Mouse (Mus musculus): ENCODE measurements around the gene Tatdn3.
A peak's percentile ranks its signal among the peaks of the same experiment; 100 is the strongest.

The Tatdn3 gene

DNA sequence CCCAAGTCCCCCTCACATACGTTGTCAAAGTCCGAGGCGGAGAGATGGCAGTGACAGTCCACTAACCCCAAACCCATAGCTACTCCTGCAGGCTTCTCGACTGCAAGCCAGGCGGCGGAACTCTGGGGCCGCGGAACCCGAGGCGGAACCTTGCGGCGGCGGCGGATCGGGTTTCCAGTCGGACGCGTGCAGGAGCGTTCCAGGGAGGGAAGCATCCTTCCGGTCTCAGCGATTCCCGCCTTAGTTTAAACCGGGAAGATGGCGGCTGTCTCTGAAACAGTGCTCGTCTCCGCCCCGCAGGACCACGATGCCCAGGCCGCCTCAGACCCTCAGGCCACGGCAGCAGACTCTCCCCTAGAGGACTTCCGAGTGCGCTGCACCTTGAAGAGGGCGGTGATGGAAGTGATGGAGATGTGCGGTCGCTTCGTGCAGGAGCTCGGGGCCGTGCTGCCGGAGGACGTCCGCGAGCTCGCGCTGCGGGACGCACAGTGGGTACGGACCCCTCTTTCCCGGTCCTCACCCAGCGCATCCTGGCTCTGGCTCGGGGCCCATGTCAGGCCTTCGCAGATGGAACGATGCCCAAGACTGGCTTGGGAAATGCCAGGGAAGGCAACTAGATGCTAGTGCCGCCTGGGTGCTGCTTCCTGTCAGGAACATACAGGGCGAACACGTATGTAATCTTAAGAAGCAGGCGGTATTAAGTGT, at the start of gene Tatdn3, which contains the start of gene Nsl1:
TSS of gene Tatdn3 (minus strand) at position 152 of the 705 bp plus-strand sequence.
TSS of gene Nsl1 (plus strand) at position 232 of the 705 bp plus-strand sequence.
- peak; percentile 86 for DNase-seq (ENCODE audit: low read depth)

DNA sequence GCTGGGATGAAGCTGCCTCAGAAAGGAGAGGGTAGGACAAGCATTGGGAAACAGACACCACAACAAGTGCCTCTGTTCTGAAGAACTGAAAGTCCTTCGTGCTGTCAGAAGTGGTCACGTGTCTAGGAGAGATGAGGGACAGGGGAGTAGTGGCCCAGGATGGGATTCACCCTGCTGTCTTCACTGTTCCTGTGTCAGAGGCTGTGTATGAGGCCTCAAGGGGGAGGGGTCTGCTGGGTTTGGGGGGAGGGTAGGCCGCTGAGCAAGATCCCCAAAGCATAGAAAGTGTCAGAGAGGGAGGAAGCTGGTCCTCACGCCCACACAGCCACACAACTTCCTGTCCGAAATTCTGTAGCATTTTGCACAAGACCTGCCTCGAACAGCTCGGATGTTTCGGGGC, 48.4 kb upstream of the Tatdn3 start:
- no peak for DNase-seq (ENCODE audit: low read depth)

DNA sequence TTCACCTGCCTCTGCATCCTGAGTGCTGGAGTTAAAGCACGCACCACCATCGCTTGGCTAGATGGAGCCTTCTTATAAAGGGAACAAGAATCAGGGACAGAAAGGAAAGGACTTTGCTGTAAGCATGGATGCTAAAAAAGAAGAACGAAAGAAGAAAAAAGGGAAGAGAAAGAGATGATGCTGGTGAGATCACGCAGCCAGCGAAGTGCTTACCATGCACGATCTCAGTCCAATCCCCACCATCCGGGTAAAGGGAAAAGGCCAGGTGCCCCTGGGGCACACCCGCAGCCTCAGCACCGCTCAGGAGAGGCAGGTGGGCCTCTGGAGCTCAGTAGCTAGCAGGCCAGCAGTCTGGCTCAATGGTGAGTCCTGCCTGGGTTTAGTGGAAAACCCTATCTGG, 47.2 kb upstream of the Tatdn3 start:
- no peak for DNase-seq (ENCODE audit: low read depth)

DNA sequence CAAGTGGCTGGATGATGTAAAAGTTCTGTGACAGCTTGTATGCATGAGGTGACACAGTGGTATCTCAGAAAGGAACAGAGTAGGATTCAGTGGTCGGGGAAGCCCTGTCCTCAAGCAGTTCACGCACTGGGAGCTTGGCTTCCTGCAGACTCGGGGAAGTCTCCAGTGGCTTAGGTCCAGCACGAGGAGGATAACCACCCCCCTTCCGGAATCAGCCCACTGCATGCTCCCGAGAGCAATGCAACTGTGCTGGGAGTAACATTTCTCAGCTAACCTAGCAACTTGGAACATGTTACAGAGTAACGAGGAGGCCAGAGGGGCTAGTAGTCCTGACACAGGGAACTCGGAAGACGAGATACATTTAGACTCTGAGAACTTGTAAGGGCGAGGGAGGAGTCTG, 44.6 kb upstream of the Tatdn3 start:
- DNase-seq (ENCODE audit: low read depth) = no peak

DNA sequence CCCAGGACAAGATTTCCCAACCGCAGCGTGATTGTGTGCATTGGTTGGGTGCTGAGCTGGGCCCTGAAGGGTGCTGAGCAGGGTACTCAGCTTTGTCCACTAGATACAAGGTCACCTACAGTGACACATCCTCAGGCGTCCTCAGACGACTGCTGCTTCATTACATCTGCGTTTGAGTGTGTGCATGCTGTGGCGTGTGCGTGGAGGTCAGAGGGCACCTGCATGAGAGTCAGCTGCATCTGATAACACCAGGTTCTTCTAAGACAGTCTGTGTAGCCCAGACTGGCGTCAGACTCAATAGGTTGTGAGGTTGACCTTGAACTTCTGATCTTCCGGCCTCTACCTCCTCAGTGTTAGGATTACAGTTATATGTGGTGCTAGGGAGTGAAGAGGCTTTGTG, 42.5 kb upstream of the Tatdn3 start:
- no peak for DNase-seq (ENCODE audit: low read depth)

DNA sequence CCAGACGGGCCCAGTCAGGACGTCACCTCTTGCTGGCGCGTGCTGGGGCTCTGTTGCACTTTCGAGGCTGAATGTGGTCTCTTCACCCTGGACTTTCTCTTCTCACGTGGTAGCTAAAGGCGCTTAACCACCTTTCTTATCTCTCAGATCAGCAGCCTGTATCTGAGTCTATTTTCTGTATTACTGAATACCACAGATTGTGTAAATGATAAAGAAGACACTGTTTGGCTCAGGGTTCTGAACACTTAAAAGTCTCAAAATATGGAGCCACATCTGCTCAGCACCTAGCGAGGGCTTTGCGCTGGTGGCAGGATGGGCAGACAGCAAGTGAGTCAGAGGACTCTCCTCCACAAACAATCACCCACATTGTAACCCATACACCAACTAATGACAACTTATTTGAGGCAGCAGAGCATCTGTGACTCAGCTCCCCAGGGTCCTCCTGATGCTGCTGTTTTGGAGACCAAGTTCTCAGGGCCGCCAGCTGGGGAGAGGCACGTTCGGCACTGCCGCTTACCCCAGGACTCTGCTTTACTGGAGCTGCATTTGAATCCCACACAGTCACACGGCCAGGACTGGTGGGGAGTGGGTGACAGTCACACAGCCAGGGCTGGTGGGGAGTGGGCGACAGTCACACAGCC, 40.1 kb upstream of the Tatdn3 start:
- no peak for DNase-seq (ENCODE audit: low read depth)

DNA sequence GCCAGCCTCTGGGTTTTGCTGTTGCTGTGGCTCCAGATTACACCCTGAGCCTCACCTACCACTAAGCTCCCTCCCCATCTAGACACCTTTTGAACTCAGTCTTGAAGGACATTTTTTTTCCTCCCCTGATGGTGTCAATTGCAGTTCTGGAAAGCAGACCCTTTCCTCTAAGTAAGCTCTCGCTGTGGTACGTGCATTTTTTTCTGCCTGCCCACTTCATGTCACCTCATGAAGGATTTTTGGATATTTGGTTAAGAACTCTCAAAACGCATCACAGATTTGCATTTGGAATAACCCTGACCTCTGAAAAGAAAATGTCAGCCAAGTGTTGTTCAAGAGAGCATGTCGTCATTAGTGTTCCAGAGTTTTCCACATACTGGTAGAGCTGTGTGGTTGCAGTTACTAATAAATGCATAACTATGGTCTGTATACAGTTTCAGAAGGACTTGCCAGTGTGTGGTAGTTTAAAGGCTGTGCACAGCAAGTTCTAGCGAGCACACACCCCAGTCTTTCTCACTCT, 37.1 kb upstream of the Tatdn3 start:
- DNase-seq (ENCODE audit: low read depth) = no peak

DNA sequence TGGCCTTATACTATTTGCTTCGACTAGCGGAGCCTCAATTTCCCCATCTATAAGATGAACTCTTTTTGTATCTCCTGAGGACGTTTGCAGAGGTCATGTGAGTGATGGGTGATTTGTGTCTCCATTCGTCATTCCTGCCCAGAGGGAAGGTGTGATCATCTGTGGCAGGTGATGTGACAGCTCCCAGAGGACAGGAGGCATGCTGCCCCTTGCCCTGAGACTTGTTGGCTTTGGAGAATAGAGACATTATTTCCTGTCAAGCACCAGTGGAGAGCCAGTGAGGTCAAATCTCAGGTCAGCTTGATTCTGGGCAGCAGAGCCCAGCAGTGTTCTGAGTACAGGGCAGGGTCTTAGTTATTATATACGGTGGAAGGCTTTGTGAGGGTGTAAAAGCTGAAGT, 36.4 kb upstream of the Tatdn3 start:
- DNase-seq (ENCODE audit: low read depth) = no peak

DNA sequence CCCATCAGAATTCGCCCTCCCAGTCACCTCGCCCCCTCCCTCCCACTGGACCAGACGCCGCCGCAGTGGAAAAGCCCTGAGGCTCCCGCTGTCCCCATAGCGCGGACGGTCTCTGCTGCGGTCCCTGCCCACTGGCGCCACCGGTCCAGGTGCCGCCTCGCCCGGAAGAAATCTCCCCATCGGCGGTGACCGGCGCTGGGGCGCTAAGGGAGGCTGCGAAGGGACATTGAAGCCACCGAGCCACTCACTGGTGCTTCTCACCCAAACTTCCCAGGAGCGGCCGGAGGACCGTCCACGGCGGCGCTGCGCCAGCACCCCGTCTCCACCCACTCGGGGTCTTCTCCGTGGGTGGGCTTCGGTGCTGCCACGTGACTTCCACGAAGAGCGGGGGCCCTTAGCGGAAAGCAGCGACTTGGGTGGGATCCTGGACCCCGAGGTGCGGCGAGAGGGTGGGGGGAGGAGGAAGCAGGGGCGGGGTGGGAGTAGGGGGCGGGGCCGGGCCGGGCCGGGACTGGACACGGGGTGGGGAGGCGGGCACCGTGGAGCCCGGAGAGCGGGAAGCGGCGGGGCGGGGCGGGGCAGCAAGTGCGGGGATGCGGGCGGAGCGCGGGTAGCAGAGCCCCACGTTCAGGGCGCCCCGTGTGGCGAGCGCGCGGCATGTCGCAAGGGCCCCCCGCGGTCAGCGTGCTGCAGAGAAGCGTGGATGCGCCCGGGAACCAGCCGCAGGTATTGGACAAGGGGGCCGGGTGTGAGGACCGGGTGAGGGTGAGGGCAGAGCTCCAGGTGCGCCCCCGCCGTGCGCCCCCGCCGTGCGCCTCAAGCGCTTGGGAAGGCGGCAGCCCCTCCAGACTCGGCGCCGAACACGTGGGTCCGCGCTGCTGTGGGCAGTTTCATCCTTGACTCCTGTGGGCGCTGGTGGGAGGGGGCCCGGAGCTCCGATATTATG, 35.3 kb upstream of the Tatdn3 start, which contains the start of gene Batf3:
TSS of gene Batf3 (plus strand) at position 46 of the 946 bp plus-strand sequence.
- DNase-seq (ENCODE audit: low read depth) = no peak

DNA sequence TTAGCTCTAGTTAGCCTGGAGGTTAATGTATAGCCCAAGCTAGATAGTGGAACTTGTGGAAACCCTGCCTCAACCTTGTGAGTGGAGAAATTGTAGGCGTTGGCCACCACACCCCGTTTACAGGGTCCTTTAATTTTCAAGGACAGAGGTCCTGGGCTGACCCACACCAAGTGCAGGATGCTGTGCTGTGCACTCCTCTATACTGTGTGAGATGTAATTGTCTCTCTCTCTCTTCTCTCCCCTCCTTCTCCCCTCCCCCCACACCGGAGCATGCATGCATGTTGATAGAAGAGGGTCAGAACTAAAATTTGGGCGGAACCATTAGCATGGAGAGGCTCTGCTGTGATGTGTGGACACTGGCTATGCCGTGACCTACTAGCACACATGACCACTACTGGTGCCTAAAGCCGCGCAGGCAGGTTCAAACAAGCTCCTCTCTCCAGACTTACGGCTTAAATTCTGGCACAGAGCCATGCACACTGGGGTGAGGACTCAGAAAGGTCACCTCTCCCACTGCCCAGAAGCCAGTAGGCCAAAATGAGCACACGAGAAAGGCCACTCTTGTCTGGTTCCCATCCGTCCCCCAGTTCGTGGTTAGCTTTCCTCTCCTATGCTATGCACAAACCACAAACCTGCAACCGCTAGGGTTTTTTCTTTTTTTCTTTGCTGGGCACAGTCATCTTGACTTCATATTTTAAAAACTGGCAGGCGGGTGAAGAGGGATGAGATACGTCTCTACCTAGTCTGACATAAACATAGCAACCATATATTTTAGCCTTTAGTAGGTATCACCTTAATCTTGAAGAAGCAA, 34.3 kb upstream of the Tatdn3 start:
- no peak for DNase-seq (ENCODE audit: low read depth)

DNA sequence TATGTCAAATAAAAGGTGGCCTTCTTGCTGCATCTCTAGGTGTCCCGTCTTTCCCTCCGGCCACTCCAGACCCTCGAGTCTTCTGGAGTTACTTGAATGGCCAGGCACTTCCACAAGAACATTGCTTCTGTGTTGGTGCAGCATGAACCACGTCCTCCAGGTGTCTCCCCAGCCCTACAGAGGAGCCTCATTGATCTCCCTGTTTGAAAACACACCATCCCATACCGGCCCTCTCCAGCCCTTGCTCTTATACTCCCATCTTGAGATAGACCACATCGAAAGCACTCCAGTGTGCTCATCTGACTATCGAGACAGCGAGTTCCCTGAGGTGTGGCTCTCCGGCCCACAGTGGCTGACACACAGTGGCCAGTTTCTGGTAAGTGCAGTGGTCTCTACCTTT, 32.3 kb upstream of the Tatdn3 start:
- no peak for DNase-seq (ENCODE audit: low read depth)

DNA sequence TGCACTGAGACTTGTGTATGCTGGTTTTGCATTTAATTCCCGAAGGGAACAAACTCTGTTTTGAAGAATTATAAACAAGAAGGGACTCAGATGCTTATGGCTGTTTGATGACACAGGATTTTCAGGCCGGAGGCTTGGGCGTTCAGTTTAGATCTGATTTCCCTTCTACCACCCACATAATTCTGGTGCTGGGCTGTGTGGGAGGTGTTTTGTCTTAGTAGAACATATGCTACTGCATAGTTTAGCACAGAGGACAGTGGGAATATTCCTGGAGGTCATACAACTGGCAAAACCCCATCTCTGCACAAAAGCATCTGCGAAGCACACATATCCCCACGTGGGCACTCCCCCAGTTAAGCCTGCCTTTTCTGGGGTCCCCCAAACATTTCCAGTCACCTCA, 30.8 kb upstream of the Tatdn3 start:
- DNase-seq (ENCODE audit: low read depth) = no peak

DNA sequence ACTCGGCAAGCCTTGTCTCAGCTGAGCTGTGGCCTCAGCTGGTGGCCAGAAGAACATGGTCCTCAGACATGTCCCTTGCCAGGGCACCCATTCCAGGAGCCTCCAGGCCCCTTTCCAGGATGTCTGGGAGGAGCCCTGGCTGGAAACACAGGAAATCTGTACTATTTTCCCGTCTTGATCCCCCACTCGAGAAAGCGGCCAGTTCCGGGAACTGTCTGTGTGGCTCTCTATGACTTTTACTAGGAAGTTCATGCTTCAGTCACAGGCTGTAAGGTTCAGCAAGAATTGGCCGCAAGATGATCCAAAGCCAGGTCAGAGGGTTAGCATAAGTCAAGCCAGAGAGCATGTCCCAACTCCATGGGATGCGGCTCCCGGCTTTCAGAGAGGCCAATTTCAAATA, 29.3 kb upstream of the Tatdn3 start:
- DNase-seq (ENCODE audit: low read depth) = no peak

DNA sequence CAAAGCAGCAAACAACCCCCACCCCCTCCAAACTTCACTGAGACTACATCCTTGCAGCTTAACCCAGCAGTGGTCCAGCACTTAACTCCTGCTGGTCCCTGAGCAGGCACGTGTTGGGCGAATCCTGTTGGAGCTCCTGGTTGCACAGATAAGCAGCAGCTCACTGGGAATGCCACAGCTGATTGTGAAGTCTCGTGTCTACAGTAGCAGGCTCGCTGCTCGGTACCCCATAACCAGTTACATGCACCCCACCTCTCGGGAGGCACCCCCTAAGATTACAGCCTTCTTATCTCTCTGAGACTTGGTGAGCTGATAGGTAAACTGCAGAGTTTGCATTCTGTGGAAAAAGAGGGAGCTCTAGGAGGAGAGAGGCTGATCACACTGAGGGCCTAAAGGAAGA, 26.6 kb upstream of the Tatdn3 start:
- no peak for DNase-seq (ENCODE audit: low read depth)

DNA sequence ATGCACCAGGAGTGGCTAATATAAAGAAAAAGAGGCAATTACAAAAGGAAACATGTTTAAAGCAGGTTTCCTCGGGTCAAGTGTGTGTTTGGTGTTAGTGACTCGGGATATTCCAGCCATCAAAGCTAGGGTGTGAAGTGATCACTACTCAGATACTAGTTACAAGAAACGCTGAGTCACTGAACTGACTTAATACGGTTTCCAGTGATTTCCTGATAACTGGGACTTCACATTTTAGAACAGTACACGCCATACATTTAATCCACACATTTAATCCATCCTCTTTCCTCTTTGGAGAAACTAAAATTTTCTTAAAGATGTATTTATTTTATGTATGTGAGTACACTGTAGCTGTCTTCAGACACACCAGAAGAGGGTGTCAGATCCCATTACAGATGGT, 25.2 kb upstream of the Tatdn3 start:
- no peak for DNase-seq (ENCODE audit: low read depth)

DNA sequence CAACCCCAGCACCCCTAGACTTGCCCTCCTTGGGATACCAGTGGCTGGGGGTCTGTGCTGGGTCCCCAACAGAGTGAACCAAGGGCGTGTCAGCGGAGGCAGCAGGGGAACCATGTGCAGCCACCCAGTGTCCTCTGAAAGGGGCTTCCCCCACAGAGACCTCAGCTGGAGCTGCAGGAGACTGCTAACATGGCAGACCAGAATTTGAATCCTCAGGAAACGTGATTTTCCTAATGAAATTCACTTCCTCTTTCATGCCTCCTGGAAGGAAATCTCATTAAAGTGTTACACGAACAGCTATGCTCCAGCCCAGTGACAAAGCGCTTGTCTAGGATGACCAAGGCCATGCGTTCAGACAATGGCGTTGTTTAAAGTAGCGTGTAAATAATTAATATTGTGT, 24.2 kb upstream of the Tatdn3 start:
- DNase-seq (ENCODE audit: low read depth) = no peak

DNA sequence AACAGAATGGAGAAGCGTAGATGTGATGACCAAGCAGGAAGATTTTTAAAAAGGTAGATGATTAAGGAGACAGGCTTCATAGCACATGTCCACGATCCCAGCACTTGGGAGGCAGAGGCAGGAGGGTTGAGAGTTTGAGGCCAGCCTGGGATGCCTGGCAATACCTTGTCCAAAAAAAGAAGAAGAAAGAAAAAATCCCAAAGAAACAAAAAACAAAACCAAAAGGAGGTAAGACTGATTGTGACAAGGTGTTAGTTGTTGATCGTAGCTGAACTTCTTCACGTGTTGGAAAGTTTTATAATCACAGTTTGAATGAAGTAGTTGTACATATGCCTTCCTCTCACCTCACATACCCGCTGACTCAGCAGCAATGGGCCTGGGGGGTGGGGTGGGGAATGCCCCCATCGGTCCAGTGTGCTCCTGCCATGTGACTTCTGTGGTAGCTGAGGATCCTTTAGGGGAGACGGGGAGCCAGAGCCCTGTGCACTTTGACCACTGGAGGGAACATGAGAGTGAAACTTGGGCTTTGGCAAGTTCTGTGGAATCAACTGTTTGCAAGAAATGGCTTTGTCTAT, 23.7 kb upstream of the Tatdn3 start:
- no peak for DNase-seq (ENCODE audit: low read depth)

DNA sequence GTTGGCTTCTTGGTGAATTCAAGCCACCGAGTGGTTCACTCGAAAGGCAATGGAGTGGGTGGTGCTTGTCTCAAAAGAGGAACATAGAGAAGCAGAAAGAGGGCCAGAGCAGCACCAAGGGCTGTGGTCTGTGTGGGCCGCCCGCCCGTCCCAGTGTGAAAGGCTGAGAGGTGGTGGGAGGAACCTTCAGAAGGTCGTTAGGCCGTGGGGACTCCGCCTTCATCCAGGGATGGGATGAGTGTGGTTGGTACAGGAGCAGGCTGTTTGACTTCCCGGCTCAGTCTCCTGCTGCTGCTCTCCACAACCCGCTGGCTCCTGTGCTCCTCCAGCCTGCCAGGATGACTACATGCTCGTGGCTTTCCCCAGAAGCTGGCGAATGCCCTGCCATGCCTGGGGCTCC, 22.9 kb upstream of the Tatdn3 start:
- DNase-seq (ENCODE audit: low read depth) = no peak

DNA sequence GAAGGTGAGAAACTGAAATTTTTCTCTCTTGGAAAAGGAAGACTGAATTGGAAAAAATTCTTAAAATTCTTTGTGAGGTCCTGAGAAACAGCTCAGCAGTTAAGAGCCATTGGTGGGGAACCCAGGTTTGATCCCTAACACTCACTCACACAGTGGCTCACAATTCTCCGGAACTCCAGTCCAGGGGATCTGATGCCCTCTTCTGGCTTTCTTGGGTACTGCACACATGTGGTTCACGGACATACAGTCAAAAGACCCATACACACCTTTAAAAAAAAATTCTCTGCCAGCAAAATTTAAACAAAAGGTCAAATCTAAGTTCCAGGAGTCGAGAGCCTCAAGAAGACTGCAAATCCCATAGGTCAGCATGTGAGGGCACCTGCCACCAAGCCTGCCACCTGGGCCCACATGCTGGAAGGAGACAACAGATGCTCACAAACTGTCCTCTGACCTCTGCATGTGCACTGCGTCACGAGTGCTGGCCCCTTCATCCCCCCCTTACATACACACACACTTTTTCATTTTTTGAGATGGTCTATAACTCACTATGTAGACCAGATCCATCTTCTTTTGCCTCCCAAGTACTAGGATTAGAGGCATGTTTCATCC, 22.3 kb upstream of the Tatdn3 start:
- DNase-seq (ENCODE audit: low read depth) = no peak

DNA sequence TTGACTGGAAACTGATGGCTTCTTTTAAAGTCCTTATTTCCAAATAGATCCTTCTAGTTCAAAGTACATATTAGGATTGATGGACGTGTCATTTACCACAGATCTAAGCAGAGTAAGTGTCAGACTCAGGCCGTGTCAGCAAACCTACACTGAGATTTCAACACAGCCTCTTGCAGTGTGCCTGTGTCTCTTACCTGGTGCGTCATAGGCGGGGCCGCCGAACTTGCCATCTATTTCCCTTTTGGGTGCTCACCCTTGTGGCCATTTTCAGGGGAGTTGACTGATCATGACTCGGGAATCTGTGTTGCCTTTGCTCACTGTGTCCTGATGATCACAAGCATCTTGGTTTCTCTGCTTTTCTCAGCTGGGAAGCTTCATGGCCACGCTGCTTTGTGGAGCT, 20.5 kb upstream of the Tatdn3 start:
- DNase-seq (ENCODE audit: low read depth) = no peak
